Mouse (Mus musculus) midbrain, postnatal 0 days (tissue): Measurements from ENCODE around the gene Pcca. TPM values are rescaled to one million over a fixed set of nuclear protein-coding genes. Genes with fewer than 3 reads are reported as not detected.
A peak's percentile ranks its signal among the peaks of the same experiment; 100 is the strongest.

Experiments
- ATAC-seq: fragments of 200-750 bp; cut with Nextera tagmentation; 2 replicates; pipeline ENCODE4 v1.8.0; 2017; ENCODE audit warnings: moderate number of reproducible peaks, mild to moderate bottlenecking, moderate TSS enrichment, moderate library complexity; ENCODE audit not compliant: low FRiP score
- DNase-seq: peaks from one replicate; pipeline ENCODE4 v3.0.0-alpha.2; 2015; ENCODE audit warnings: low spot score
- H3K27ac ChIP-seq: fragments of 300-500 bp; sonication (generic); 2 replicates; pipeline ENCODE4 v1.5.1; 2014; ENCODE audit warnings: low read depth, mild to moderate bottlenecking, low read length, mixed read lengths
- H3K27me3 ChIP-seq: fragments of 300-500 bp; sonication (generic); 2 replicates; pipeline ENCODE4 v1.6.1; 2014; ENCODE audit warnings: low read length, control low read depth, mixed read lengths; ENCODE audit not compliant: insufficient read depth
- H3K36me3 ChIP-seq: fragments of 300-500 bp; sonication (generic); 2 replicates; pipeline ENCODE4 v1.6.1; 2014; ENCODE audit warnings: low read length, control low read depth, mixed read lengths; ENCODE audit not compliant: insufficient read depth
- H3K4me1 ChIP-seq: fragments of 300-500 bp; sonication (generic); 2 replicates; pipeline ENCODE4 v1.6.1; 2014; ENCODE audit warnings: mild to moderate bottlenecking, control low read depth, antibody characterized with exemption, low read length, mixed read lengths; ENCODE audit not compliant: insufficient read depth
- H3K4me2 ChIP-seq: fragments of 300-500 bp; sonication (generic); 2 replicates; pipeline ENCODE4 v1.6.1; 2014; ENCODE audit warnings: low read depth, mild to moderate bottlenecking, low read length, mixed read lengths; ENCODE audit not compliant: poor library complexity, severe bottlenecking
- H3K4me3 ChIP-seq: fragments of 300-500 bp; sonication (generic); 2 replicates; pipeline ENCODE4 v1.5.1; 2014; ENCODE audit warnings: low read depth, mild to moderate bottlenecking, low read length, moderate library complexity
- H3K9ac ChIP-seq: fragments of 300-500 bp; sonication (generic); replicated peaks from 2 replicates; pipeline ENCODE4 v1.6.1; 2014; ENCODE audit warnings: mild to moderate bottlenecking, low read length, moderate library complexity, mixed read lengths; ENCODE audit not compliant: poor library complexity, severe bottlenecking
- H3K9me3 ChIP-seq: fragments of 300-500 bp; sonication (generic); 2 replicates; pipeline ENCODE4 v1.6.1; 2016; ENCODE audit warnings: low read length, control low read depth
- CTCF ChIP-seq: IDR thresholded peaks from 2 replicates; pipeline ENCODE4 v1.5.1; 2016; ENCODE audit warnings: antibody characterized with exemption, mild to moderate bottlenecking
- WGBS: fragments of 180-500 bp; shearing (Covaris S2); extraction: QIAGEN DNeasy Blood & Tissue Kit; methylation state at CpG from one replicate; pipeline ENCODE4 v1.1.7; 2014; 5-methylcytosine and 5-hydroxymethylcytosine counted together
- polyA plus RNA-seq: library from polyadenylated mRNA; unstranded; fragments of >200 nt; fragmentation: Nextera tagmentation; extraction: Ambion mirVana; gene quantifications from 2 replicates; pipeline ENCODE4 v1.2.1, GENCODE M21; 2015
- total RNA-seq: library from RNA; depleted of rRNA; stranded (reverse); fragments of >200 nt; gene quantifications from 2 replicates; pipeline ENCODE4 v1.2.3, GENCODE M21; 2014

The Pcca gene
- total and polyA plus RNA-seq, 2 experiments from 2014 or later = 16.7 to 27.2 TPM

- H3K4me2 ChIP-seq = no peak overlapping the region
- WGBS = 97% methylated on average over 1 of the region's 1 CpGs
- no peak overlapping the region for H3K4me3 ChIP-seq
- H3K4me1 ChIP-seq = no peaks in the 10 kb centered on the region
- no peaks in the 10 kb centered on the region for H3K36me3 ChIP-seq
- DNase-seq (no peak), ATAC-seq (no peak)
- no peak for TF ChIP-seq CTCF
- no peak overlapping the region for H3K27ac ChIP-seq
- no peaks in the 10 kb centered on the region for H3K9me3 ChIP-seq
- no peak overlapping the region for H3K9ac ChIP-seq
- no peaks in the 10 kb centered on the region for H3K27me3 ChIP-seq
These were observed 108.3 kb downstream of the Pcca start for GRCm38 (mm10) chr14:122642432-122642831.

- WGBS = 91% methylated on average over 1 of the region's 1 CpGs
These were observed 114.1 kb downstream of the Pcca start for GRCm38 (mm10) chr14:122648214-122648613.

GRCm38 (mm10) chr14:122649336-122649950 is 115.3 kb downstream of the Pcca start:
- WGBS = 66% methylated on average over 3 of the region's 3 CpGs
- no peak for ATAC-seq
- no peak overlapping the region for H3K27ac ChIP-seq
- H3K9ac ChIP-seq = no peak overlapping the region
- no peaks in the 10 kb centered on the region for H3K4me1 ChIP-seq
- H3K9me3 ChIP-seq = no peaks in the 10 kb centered on the region
- no peaks in the 10 kb centered on the region for H3K36me3 ChIP-seq
- no peak overlapping the region for H3K4me3 ChIP-seq
- TF ChIP-seq CTCF = no peak
- DNase-seq = no peak
- H3K4me2 ChIP-seq = no peak overlapping the region
- H3K27me3 ChIP-seq = no peaks in the 10 kb centered on the region

More at GRCm38 (mm10) chr14:122648214-122648613, 114.1 kb downstream of the Pcca start:
- TF ChIP-seq CTCF = no peak
- H3K4me1 ChIP-seq = no peaks in the 10 kb centered on the region
- no peaks in the 10 kb centered on the region for H3K9me3 ChIP-seq
- no peak for DNase-seq
- H3K27me3 ChIP-seq = no peaks in the 10 kb centered on the region
- no peak for ATAC-seq
- no peaks in the 10 kb centered on the region for H3K36me3 ChIP-seq
- H3K27ac ChIP-seq = no peak overlapping the region
- no peak overlapping the region for H3K4me2 ChIP-seq
- H3K9ac ChIP-seq = no peak overlapping the region
- H3K4me3 ChIP-seq = no peak overlapping the region

DNA sequence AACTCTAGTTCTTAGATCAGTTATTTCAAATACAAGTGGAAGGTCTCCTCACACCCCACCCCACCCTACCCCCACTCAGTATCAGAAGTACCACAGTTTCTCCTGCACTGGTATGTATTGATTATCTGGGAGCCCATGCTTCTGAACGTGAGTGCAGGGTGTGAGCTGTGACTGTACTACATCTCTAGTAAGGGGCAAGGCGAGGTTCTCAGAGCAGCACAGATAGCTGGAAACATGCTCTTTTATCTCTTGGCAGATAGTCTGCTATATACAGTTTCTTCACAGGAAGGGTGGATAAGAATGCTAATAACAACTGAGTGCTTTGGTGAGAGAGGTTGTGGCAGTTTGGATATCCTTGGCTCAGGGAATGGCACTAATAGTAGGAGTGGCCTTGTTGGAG is 117.6 kb downstream of the Pcca start:
- Histone ChIP-seq H3K36me3 (no peaks in the 10 kb centered on the region), H3K4me3 (no peak overlapping the region), H3K4me2 (no peak overlapping the region), H3K9me3 (no peaks in the 10 kb centered on the region), H3K27me3 (no peaks in the 10 kb centered on the region), H3K4me1 (no peaks in the 10 kb centered on the region), H3K27ac (no peak overlapping the region), H3K9ac (no peak overlapping the region)
- DNase-seq (no peak), ATAC-seq (no peak)
- 94% methylated on average over 2 of the region's 2 CpGs for WGBS
- TF ChIP-seq CTCF = no peak

GRCm38 (mm10) chr14:122675661-122676060 is 141.5 kb downstream of the Pcca start:
- H3K36me3 ChIP-seq = no peaks in the 10 kb centered on the region
- no peaks in the 10 kb centered on the region for H3K4me1 ChIP-seq
- DNase-seq (no peak), ATAC-seq (no peak)
- H3K9ac ChIP-seq = no peak overlapping the region
- H3K27me3 ChIP-seq = no peaks in the 10 kb centered on the region
- 88% methylated on average over 3 of the region's 3 CpGs for WGBS
- H3K27ac ChIP-seq = no peak overlapping the region
- H3K4me2 ChIP-seq = no peak overlapping the region
- no peak for TF ChIP-seq CTCF
- H3K9me3 ChIP-seq = no peaks in the 10 kb centered on the region
- no peak overlapping the region for H3K4me3 ChIP-seq

DNA sequence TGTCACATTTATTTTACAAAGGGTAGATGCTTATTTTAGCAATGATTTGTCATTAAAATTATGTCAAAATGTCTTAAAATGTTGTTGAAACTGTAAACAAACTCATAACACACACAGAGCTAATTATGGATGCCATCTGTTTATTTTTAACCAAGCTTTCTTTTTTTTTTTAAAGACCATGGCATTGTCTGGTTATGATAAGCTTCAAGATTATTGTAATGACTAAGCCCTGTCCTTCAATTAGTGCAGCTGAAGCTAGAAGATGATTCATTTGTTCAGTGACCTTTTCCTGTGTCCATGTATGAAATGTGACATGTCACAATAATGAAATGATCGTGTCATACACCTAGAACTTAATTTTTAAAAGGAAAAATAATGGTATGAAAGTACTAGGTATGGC is 149.5 kb downstream of the Pcca start:
- no peaks in the 10 kb centered on the region for H3K27me3 ChIP-seq
- WGBS = 86% methylated on average over 1 of the region's 1 CpGs
- H3K9ac ChIP-seq = no peak overlapping the region
- H3K27ac ChIP-seq = no peak overlapping the region
- no peak overlapping the region for H3K4me3 ChIP-seq
- no peaks in the 10 kb centered on the region for H3K9me3 ChIP-seq
- no peaks in the 10 kb centered on the region for H3K4me1 ChIP-seq
- no peak for TF ChIP-seq CTCF
- peak; percentile 21 for DNase-seq
- ATAC-seq = no peak
- H3K36me3 ChIP-seq = no peaks in the 10 kb centered on the region
- H3K4me2 ChIP-seq = no peak overlapping the region
